Comparison of ENCODE assay signal across 22 mouse cellular contexts in the genomic region with DNA sequence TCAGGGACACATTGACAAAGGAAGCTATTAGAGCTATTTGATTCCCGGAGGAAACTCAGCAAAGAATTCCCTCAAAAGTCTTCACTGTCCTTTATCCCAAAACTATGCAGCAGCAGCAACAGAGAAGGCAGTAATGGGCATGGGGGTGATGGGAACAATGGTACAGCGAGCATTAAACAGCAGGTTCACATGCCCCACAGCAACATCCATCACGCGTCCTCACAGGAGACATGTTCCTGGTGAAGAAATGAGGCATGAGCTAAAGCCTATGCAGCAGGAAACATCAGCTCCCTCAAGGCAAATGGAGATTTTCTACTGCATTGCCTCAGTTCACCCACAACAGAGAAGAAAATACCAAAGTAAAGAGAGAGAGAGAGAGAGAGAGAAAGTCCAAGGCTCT.
DNase-seq lines count a peak whose midpoint lies in the region; ATAC-seq lines count a peak whose summit lies in the region.
"Had no signal": no experiment of that assay in that cellular context is flagged by ENCODE, and none has a peak within 500 bp of the region (broad histone marks: within the 10 kb centered on the region; RNA-seq: fewer than 3 reads in every experiment).

No protein-coding gene starts in this region.

- H3K27me3 ChIP-seq in hindbrain, embryonic 13.5 days: no peaks in the 10 kb centered on the region
- H3K27me3 ChIP-seq in hindbrain, embryonic 10.5 days (ENCODE audit: insufficient read depth, poor library complexity, severe bottlenecking): no peaks in the 10 kb centered on the region
- no peaks in the 10 kb centered on the region for H3K27me3 ChIP-seq in neural tube, embryonic 13.5 days
- H3K27me3 ChIP-seq in hindbrain, embryonic 15.5 days: no peaks in the 10 kb centered on the region
- H3K27me3 ChIP-seq: CH12.LX; embryonic facial prominence, embryonic 15.5 days; heart, embryonic 15.5 days; Patski had no signal

- peaks cover 15% of the 10 kb centered on the region for H3K4me1 ChIP-seq in hindbrain, embryonic 13.5 days (replicated peaks)
- no peaks in the 10 kb centered on the region for H3K4me1 ChIP-seq in hindbrain, embryonic 10.5 days (replicated peaks)
- peaks cover 16% of the 10 kb centered on the region for H3K4me1 ChIP-seq in neural tube, embryonic 13.5 days (replicated peaks)
- H3K4me1 ChIP-seq in hindbrain, embryonic 15.5 days (replicated peaks): peaks cover 9% of the 10 kb centered on the region; the same call in 1 of the 2 replicates
- H3K4me1 ChIP-seq: embryonic facial prominence, embryonic 15.5 days; forebrain, embryonic 10.5 days; heart, embryonic 10.5 days; heart, embryonic 15.5 days had no signal

- no peaks in the 10 kb centered on the region for H3K9me3 ChIP-seq in hindbrain, embryonic 13.5 days
- no peaks in the 10 kb centered on the region for H3K9me3 ChIP-seq in hindbrain, embryonic 10.5 days
- no peaks in the 10 kb centered on the region for H3K9me3 ChIP-seq in neural tube, embryonic 13.5 days
- no peaks in the 10 kb centered on the region for H3K9me3 ChIP-seq in hindbrain, embryonic 15.5 days
- H3K9me3 ChIP-seq: embryonic facial prominence, embryonic 15.5 days; forebrain, embryonic 10.5 days; heart, embryonic 10.5 days; heart, embryonic 15.5 days had no signal

- no peak for DNase-seq in hindbrain, embryonic 10.5 days (ENCODE audit: low spot score)
- no peak for DNase-seq in neural tube, embryonic 10.5 days (ENCODE audit: extremely low spot score, low spot score)
- peak; percentile 69 for DNase-seq in retina, postnatal 1 day
- no peak for DNase-seq in urinary bladder, postnatal 4 days (ENCODE audit: low spot score in 2 of 2)
- DNase-seq: adrenal gland, postnatal 25 days; embryo, embryonic 11 days; gastrocnemius, adult 2 months; gastrocnemius, postnatal 36 days; heart, adult 18-20 months; heart, postnatal 14 days had no signal

- WGBS in hindbrain, embryonic 13.5 days: 37% methylated on average over 4 of the region's 4 CpGs
- 85% methylated on average over 4 of the region's 4 CpGs for WGBS in hindbrain, embryonic 10.5 days
- WGBS in neural tube, embryonic 13.5 days: 37% methylated on average over 4 of the region's 4 CpGs
- 52% methylated on average over 4 of the region's 4 CpGs for WGBS in hindbrain, embryonic 15.5 days

- no peak overlapping the region for H3K9ac ChIP-seq in hindbrain, embryonic 13.5 days
- no peak overlapping the region for H3K9ac ChIP-seq in neural tube, embryonic 13.5 days
- no peak overlapping the region for H3K9ac ChIP-seq in hindbrain, embryonic 15.5 days
- H3K9ac ChIP-seq: embryonic facial prominence, embryonic 15.5 days; heart, embryonic 15.5 days had no signal

- H3K4me3 ChIP-seq in hindbrain, embryonic 13.5 days: no peak overlapping the region
- H3K4me3 ChIP-seq in hindbrain, embryonic 10.5 days: no peak overlapping the region
- H3K4me3 ChIP-seq in neural tube, embryonic 13.5 days: no peak overlapping the region
- H3K4me3 ChIP-seq in hindbrain, embryonic 15.5 days: no peak overlapping the region
- H3K4me3 ChIP-seq: embryonic facial prominence, embryonic 15.5 days; erythroblast, embryonic 14.5 days; forebrain, embryonic 10.5 days; gastrocnemius, adult 2 months; heart, embryonic 10.5 days; heart, embryonic 15.5 days had no signal

- peak; percentile 53; the same call in 1 of the 2 replicates for ATAC-seq in hindbrain, embryonic 13.5 days (ENCODE audit: low FRiP score)
- ATAC-seq in neural tube, embryonic 13.5 days (ENCODE audit: low read depth): peak; percentile 60; the same call in 1 of the 2 replicates
- no peak for ATAC-seq in hindbrain, embryonic 15.5 days (ENCODE audit: low FRiP score, low read depth)
- ATAC-seq: activated CD4-positive, CD25-positive, alpha-beta regulatory T cell, adult 4 months; forebrain, embryonic 14.5 days; Patski had no signal

- H3K27ac ChIP-seq in hindbrain, embryonic 13.5 days: peak overlapping the region; percentile 59
- H3K27ac ChIP-seq in hindbrain, embryonic 10.5 days: no peak overlapping the region
- H3K27ac ChIP-seq in neural tube, embryonic 13.5 days (replicated peaks): 0 out of 2 replicates have a peak overlapping the region, but pooled peaks have one; percentile 49
- 0 out of 2 replicates have a peak overlapping the region, but pooled peaks have one; percentile 32 for H3K27ac ChIP-seq in hindbrain, embryonic 15.5 days (replicated peaks)
- H3K27ac ChIP-seq: embryonic facial prominence, embryonic 15.5 days; forebrain, embryonic 10.5 days; gastrocnemius, adult 2 months; heart, embryonic 10.5 days; heart, embryonic 15.5 days had no signal

- H3K36me3 ChIP-seq in hindbrain, embryonic 13.5 days: 0 out of 2 replicates have a peak, but pooled peaks cover under 1% of the 10 kb centered on the region
- no peaks in the 10 kb centered on the region for H3K36me3 ChIP-seq in hindbrain, embryonic 10.5 days
- no peaks in the 10 kb centered on the region for H3K36me3 ChIP-seq in neural tube, embryonic 13.5 days
- H3K36me3 ChIP-seq in hindbrain, embryonic 15.5 days: no peaks in the 10 kb centered on the region
- H3K36me3 ChIP-seq: embryonic facial prominence, embryonic 15.5 days; forebrain, embryonic 10.5 days; heart, embryonic 10.5 days; heart, embryonic 15.5 days had no signal

- no peak overlapping the region for H3K4me2 ChIP-seq in hindbrain, embryonic 13.5 days
- no peak overlapping the region for H3K4me2 ChIP-seq in neural tube, embryonic 13.5 days
- H3K4me2 ChIP-seq in hindbrain, embryonic 15.5 days: no peak overlapping the region
- H3K4me2 ChIP-seq: embryonic facial prominence, embryonic 15.5 days; heart, embryonic 15.5 days had no signal
